Mouse (Mus musculus) neural tube, embryonic 11.5 days (tissue): ENCODE data around the gene Borcs7. TPM values are rescaled to one million over a fixed set of nuclear protein-coding genes. Genes with fewer than 3 reads are reported as not detected.

Experiments
- ATAC-seq: fragments of 200-750 bp; cut with Nextera tagmentation; 2 replicates; pipeline ENCODE4 v1.8.0; 2017; ENCODE audit warnings: moderate number of reproducible peaks, mild to moderate bottlenecking, moderate TSS enrichment, moderate library complexity; ENCODE audit not compliant: insufficient read depth, low FRiP score, low TSS enrichment
- DNase-seq: peaks from one replicate; pipeline ENCODE4 v3.0.0-alpha.2; 2015; ENCODE audit warnings: low spot score
- H3K27ac ChIP-seq: fragments of 300-500 bp; sonication (generic); 2 replicates; pipeline ENCODE4 v1.5.1; 2014; ENCODE audit warnings: low read depth, mild to moderate bottlenecking, low read length
- H3K27me3 ChIP-seq: fragments of 300-500 bp; sonication (generic); 2 replicates; pipeline ENCODE4 v1.6.1; 2014; ENCODE audit warnings: mild to moderate bottlenecking, low read length, mixed read lengths; ENCODE audit not compliant: control insufficient read depth, insufficient read depth
- H3K36me3 ChIP-seq: fragments of 300-500 bp; sonication (generic); 2 replicates; pipeline ENCODE4 v1.6.1; 2014; ENCODE audit warnings: mild to moderate bottlenecking, low read length, moderate library complexity, mixed read lengths; ENCODE audit not compliant: control insufficient read depth, insufficient read depth
- H3K4me1 ChIP-seq: fragments of 300-500 bp; sonication (generic); 2 replicates; pipeline ENCODE4 v1.6.1; 2014; ENCODE audit warnings: low read length, mixed read lengths; ENCODE audit not compliant: control insufficient read depth, insufficient read depth
- H3K4me2 ChIP-seq: fragments of 300-500 bp; sonication (generic); 2 replicates; pipeline ENCODE4 v1.6.1; 2014; ENCODE audit warnings: low read depth, mild to moderate bottlenecking, moderate library complexity
- H3K4me3 ChIP-seq: fragments of 300-500 bp; sonication (generic); 2 replicates; pipeline ENCODE4 v1.5.1; 2014; ENCODE audit warnings: low read depth, low read length
- H3K9ac ChIP-seq: fragments of 300-500 bp; sonication (generic); 2 replicates; pipeline ENCODE4 v1.6.1; 2014; ENCODE audit warnings: mild to moderate bottlenecking, low read length
- H3K9me3 ChIP-seq: fragments of 300-500 bp; sonication (generic); 2 replicates; pipeline ENCODE4 v1.6.1; 2016; ENCODE audit warnings: low read length; ENCODE audit not compliant: control insufficient read depth
- WGBS: fragments of 180-500 bp; shearing (Covaris S2); extraction: QIAGEN DNeasy Blood & Tissue Kit; methylation state at CpG from one replicate; pipeline ENCODE4 v1.1.7; 2014; 5-methylcytosine and 5-hydroxymethylcytosine counted together
- polyA plus RNA-seq: library from polyadenylated mRNA; unstranded; fragments of >200 nt; fragmentation: Nextera tagmentation; extraction: Ambion mirVana; gene quantifications from 2 replicates; pipeline ENCODE4 v1.2.1, GENCODE M21; 2014

Gene Borcs7
- polyA plus RNA-seq, 1 experiment from 2014 or later, result 14.7 TPM

GRCm38 (mm10) chr19:46658348-46658747, 31.4 kb upstream of the Borcs7 start:
- Histone ChIP-seq H3K4me2 (no peak overlapping the region), H3K36me3 (peaks cover 20% of the 10 kb centered on the region), H3K4me1 (no peaks in the 10 kb centered on the region), H3K9ac (no peak overlapping the region), H3K27ac (no peak overlapping the region), H3K9me3 (no peaks in the 10 kb centered on the region; the same call in 1 of the 2 replicates), H3K27me3 (no peaks in the 10 kb centered on the region), H3K4me3 (no peak overlapping the region)
- no peak for DNase-seq
- no peak for ATAC-seq
- 97% methylated on average over 7 of the region's 7 CpGs for WGBS

DNA sequence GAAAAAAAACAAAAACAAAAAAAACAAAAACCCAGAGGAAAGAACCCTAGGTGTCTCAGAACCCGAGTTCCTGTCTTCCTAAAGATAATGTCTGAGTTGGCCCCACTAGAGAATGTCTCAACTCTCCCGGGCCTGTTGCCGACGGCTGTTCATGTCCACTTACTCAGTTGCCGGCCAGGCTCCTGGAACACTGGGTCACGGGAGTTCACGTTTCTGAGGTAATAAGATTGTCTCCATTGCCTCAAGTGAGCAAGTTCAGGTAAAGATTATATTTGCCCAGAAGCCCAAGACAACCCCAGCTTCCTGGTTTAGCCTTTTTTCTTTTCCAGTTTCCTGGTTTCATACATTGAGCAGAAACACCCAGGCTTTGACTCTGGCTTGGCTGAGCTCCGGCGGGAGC, 30.9 kb upstream of the Borcs7 start:
- H3K4me2 ChIP-seq, result no peak overlapping the region
- ATAC-seq (no peak), DNase-seq (no peak)
- no peak overlapping the region for H3K27ac ChIP-seq
- no peaks in the 10 kb centered on the region; the same call in 1 of the 2 replicates for H3K9me3 ChIP-seq
- no peak overlapping the region for H3K9ac ChIP-seq
- 87% methylated on average over 9 of the region's 9 CpGs for WGBS
- no peaks in the 10 kb centered on the region for H3K4me1 ChIP-seq
- no peaks in the 10 kb centered on the region for H3K27me3 ChIP-seq
- H3K36me3 ChIP-seq, result peaks cover 17% of the 10 kb centered on the region
- H3K4me3 ChIP-seq, result no peak overlapping the region

GRCm38 (mm10) chr19:46661511-46661910, 28.2 kb upstream of the Borcs7 start:
- DNase-seq (no peak), ATAC-seq (no peak)
- H3K36me3 ChIP-seq, result peaks cover under 1% of the 10 kb centered on the region; the same call in 1 of the 2 replicates
- no peaks in the 10 kb centered on the region for H3K27me3 ChIP-seq
- H3K9ac ChIP-seq, result no peak overlapping the region; the same call in 1 of the 2 replicates
- no peak overlapping the region for H3K4me3 ChIP-seq
- WGBS, result 55% methylated on average over 4 of the region's 4 CpGs
- H3K4me2 ChIP-seq, result no peak overlapping the region
- no peaks in the 10 kb centered on the region; the same call in 1 of the 2 replicates for H3K9me3 ChIP-seq
- H3K27ac ChIP-seq, result no peak overlapping the region
- H3K4me1 ChIP-seq, result no peaks in the 10 kb centered on the region; the same call in 1 of the 2 replicates

DNA sequence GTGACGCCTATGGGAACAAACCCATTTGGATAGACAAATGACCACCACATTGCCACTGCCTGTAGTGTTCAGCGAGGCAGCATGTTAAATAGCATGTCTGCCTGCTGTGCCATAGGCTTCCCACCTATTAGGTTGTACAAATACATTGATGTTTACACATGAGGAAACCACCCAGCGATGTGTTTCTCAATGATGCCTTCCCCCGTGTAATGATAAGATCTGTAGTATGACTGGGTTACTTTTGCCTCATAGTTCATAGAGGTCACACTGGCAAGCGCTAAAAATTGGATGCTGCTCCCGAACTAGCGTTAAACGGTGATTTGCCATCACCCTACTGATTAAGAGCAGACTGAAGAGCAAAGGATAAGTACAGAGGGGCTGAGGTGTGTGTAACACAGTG, 27.5 kb upstream of the Borcs7 start:
- H3K4me1 ChIP-seq, result no peaks in the 10 kb centered on the region; the same call in 1 of the 2 replicates
- WGBS, result 86% methylated on average over 8 of the region's 8 CpGs
- ATAC-seq (no peak), DNase-seq (no peak)
- H3K9ac ChIP-seq, result no peak overlapping the region
- H3K36me3 ChIP-seq, result no peaks in the 10 kb centered on the region
- no peaks in the 10 kb centered on the region for H3K27me3 ChIP-seq
- H3K9me3 ChIP-seq, result no peaks in the 10 kb centered on the region; the same call in 1 of the 2 replicates
- H3K4me2 ChIP-seq, result no peak overlapping the region
- no peak overlapping the region for H3K27ac ChIP-seq
- no peak overlapping the region for H3K4me3 ChIP-seq

- Histone ChIP-seq H3K36me3 (no peaks in the 10 kb centered on the region), H3K27ac (no peak overlapping the region), H3K4me1 (no peaks in the 10 kb centered on the region; the same call in 1 of the 2 replicates), H3K4me3 (no peak overlapping the region), H3K9me3 (no peaks in the 10 kb centered on the region; the same call in 1 of the 2 replicates), H3K27me3 (no peaks in the 10 kb centered on the region), H3K4me2 (no peak overlapping the region), H3K9ac (no peak overlapping the region)
- ATAC-seq, result no peak
- 90% methylated on average over 6 of the region's 6 CpGs for WGBS
- DNase-seq, result no peak
Measured at GRCm38 (mm10) chr19:46662784-46663183, 26.9 kb upstream of the Borcs7 start.

GRCm38 (mm10) chr19:46665474-46665873, 24.2 kb upstream of the Borcs7 start:
- Histone ChIP-seq H3K9me3 (no peaks in the 10 kb centered on the region), H3K4me2 (no peak overlapping the region), H3K9ac (no peak overlapping the region; the same call in 1 of the 2 replicates), H3K4me3 (no peak overlapping the region), H3K27ac (no peak overlapping the region), H3K36me3 (no peaks in the 10 kb centered on the region), H3K4me1 (no peaks in the 10 kb centered on the region; the same call in 1 of the 2 replicates), H3K27me3 (no peaks in the 10 kb centered on the region)
- DNase-seq, result no peak
- WGBS, result 72% methylated on average over 7 of the region's 7 CpGs
- ATAC-seq, result no peak

DNA sequence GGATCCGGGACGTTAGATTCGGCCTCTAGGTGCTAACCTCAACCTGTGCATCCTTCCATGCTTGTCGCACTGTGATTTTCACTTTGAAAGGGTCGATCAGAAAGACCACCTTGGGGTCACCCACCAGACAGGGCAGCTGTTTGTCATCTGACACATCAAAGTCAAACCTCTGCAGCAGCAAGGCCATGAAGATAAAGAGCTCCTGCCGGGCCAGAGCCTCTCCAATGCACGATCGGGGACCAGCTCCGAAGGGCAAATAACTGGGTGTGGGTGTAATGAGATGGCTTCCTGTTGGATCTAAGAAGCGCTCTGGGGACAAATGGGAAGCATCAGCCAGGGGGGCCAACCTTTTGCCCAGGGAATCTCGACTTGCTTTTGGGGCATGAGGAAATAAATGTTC, 22.4 kb upstream of the Borcs7 start:
- no peaks in the 10 kb centered on the region; the same call in 1 of the 2 replicates for H3K4me1 ChIP-seq
- DNase-seq (no peak), ATAC-seq (no peak)
- no peaks in the 10 kb centered on the region for H3K36me3 ChIP-seq
- no peak overlapping the region for H3K4me3 ChIP-seq
- no peaks in the 10 kb centered on the region for H3K27me3 ChIP-seq
- H3K9ac ChIP-seq, result no peak overlapping the region
- no peak overlapping the region for H3K27ac ChIP-seq
- WGBS, result 61% methylated on average over 11 of the region's 11 CpGs
- no peak overlapping the region for H3K4me2 ChIP-seq
- H3K9me3 ChIP-seq, result no peaks in the 10 kb centered on the region

GRCm38 (mm10) chr19:46668263-46668662, 21.4 kb upstream of the Borcs7 start:
- ATAC-seq, result no peak
- Histone ChIP-seq H3K9ac (no peak overlapping the region), H3K27me3 (no peaks in the 10 kb centered on the region), H3K4me2 (no peak overlapping the region), H3K36me3 (no peaks in the 10 kb centered on the region), H3K4me3 (no peak overlapping the region), H3K4me1 (no peaks in the 10 kb centered on the region; the same call in 1 of the 2 replicates), H3K9me3 (no peaks in the 10 kb centered on the region), H3K27ac (no peak overlapping the region)
- DNase-seq, result no peak
- 93% methylated on average over 10 of the region's 10 CpGs for WGBS

DNA sequence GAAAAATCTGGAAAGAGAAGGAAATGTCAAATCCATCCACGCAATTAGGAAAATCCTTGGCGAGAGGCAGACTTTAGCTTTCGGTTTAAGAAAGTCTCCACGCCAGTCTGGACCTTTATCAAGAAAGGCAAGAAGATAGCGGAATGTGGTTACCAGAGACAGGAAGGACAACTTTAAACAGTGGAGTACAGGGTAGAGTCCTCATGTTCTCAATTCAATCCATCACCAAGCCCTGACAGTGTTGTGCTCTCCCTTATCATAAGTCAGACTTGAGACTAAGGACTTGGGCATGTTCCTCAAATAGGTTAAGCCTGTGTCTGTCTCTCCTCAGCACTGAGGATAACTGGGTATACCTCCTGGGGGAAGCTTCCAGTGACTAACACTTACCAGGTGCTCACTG, 19.9 kb upstream of the Borcs7 start:
- Histone ChIP-seq H3K4me2 (no peak overlapping the region), H3K4me3 (no peak overlapping the region), H3K9me3 (no peaks in the 10 kb centered on the region), H3K27ac (no peak overlapping the region), H3K27me3 (no peaks in the 10 kb centered on the region), H3K36me3 (no peaks in the 10 kb centered on the region), H3K4me1 (no peaks in the 10 kb centered on the region; the same call in 1 of the 2 replicates), H3K9ac (no peak overlapping the region)
- ATAC-seq, result no peak
- DNase-seq, result no peak
- 88% methylated on average over 5 of the region's 5 CpGs for WGBS
